Mouse (Mus musculus): ENCODE data around the gene Ltbp1. TPM values are rescaled to one million over a fixed set of nuclear protein-coding genes. Genes with fewer than 3 reads are reported as not detected.
A peak's percentile ranks its signal among the peaks of the same experiment; 100 is the strongest.

Gene Ltbp1
- polyA plus RNA-seq, 1 experiment from 2014 or later: 2.2 TPM

- 50% methylated on average over 24 of the region's 24 CpGs for WGBS
- peak; percentile 55 for ATAC-seq (ENCODE audit: low FRiP score)
Observed at GRCm38 (mm10) chr17:75177920-75178867, 172.8 kb downstream of the Ltbp1 start.

DNA sequence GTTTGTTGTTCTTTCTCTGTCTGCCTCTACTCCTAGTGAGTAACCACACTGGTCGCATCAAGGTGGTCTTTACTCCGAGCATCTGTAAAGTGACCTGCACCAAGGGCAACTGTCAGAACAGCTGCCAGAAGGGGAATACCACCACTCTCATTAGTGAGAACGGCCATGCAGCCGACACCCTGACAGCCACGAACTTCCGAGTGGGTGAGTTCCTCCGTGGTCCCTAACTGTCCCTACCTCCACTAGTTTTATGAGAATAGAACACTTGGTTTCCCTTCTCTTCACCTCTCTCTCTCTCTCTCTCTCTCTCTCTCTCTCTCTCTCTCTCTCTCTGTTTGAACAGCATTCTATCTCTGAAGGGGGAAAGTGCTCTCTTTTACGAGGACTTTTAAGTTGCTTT is 173.6 kb downstream of the Ltbp1 start:
- H3K9me3 ChIP-seq: no peaks in the 10 kb centered on the region
- H3K4me3 ChIP-seq: no peak overlapping the region
- H3K36me3 ChIP-seq: no peaks in the 10 kb centered on the region
- 72% methylated on average over 8 of the region's 8 CpGs for WGBS
- H3K27me3 ChIP-seq: no peaks in the 10 kb centered on the region
- peaks cover 8% of the 10 kb centered on the region for H3K4me1 ChIP-seq (replicated peaks)
- H3K4me2 ChIP-seq: no peak overlapping the region
- no peak overlapping the region for H3K9ac ChIP-seq
- no peak for ATAC-seq (ENCODE audit: low FRiP score)
- no peak overlapping the region for H3K27ac ChIP-seq

More at GRCm38 (mm10) chr17:75177920-75178867, 172.8 kb downstream of the Ltbp1 start:
- no peak overlapping the region for H3K9ac ChIP-seq
- H3K4me2 ChIP-seq: peak overlapping the region; percentile 25; the same call in 1 of the 2 replicates
- no peaks in the 10 kb centered on the region for H3K36me3 ChIP-seq
- no peaks in the 10 kb centered on the region for H3K9me3 ChIP-seq
- no peaks in the 10 kb centered on the region for H3K27me3 ChIP-seq
- peaks cover 8% of the 10 kb centered on the region for H3K4me1 ChIP-seq (replicated peaks)
- H3K27ac ChIP-seq: peak overlapping the region; percentile 40; the same call in 1 of the 2 replicates
- no peak overlapping the region for H3K4me3 ChIP-seq

DNA sequence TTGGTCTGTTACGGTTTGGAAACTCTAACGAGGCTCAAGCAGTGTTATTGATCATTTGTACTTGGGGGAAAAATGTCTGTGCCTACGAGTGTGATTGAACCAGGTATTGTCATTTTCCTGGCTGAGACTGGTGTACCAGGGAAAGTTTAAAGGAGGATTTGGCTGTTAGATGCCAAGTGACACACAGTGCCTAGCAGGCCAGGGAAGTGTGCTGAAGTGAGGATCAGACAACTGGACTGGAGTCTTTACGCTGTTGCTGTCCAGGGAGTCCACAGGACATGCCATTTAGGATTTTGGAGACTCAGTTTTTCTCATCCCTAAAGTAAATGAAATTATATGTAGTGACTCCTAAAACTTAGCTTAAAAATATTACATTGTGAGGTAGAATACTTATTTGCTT is 174.9 kb downstream of the Ltbp1 start:
- H3K27ac ChIP-seq: no peak overlapping the region
- H3K27me3 ChIP-seq: no peaks in the 10 kb centered on the region
- no peak for ATAC-seq (ENCODE audit: low FRiP score)
- no peak overlapping the region for H3K4me2 ChIP-seq
- 87% methylated on average over 4 of the region's 4 CpGs for WGBS
- H3K36me3 ChIP-seq: no peaks in the 10 kb centered on the region
- H3K4me3 ChIP-seq: no peak overlapping the region
- H3K9me3 ChIP-seq: no peaks in the 10 kb centered on the region
- peaks cover 8% of the 10 kb centered on the region for H3K4me1 ChIP-seq (replicated peaks)
- H3K9ac ChIP-seq: no peak overlapping the region

DNA sequence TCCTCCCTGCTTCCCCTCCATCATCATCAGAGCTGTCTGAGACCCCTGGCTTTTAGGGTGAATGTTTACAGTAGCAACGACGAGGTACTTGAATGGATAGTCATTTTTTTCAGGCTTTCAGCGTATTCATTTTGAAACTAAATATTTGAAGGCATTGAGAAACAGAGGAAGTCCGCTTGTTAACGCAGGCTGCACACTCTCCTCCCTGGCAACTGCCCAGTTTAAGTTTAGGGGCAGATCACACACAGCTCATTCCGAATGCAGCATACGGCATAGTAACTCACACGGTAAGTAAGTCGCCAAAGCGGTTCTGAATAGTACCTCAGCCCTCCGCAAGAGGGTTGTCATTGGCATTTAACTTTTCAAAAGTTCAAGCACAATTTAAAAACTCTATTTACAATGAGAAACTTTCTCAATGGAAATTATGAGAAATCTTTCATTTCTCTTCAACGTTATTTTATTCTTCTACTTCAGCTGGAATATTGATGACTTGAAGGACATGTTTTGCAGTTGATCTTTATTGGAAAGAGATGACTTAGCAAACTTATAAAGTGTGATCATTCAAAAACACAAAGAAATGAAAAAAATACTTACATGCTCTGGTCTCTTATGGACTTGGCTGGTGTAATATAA is 175.7 kb downstream of the Ltbp1 start:
- Histone ChIP-seq H3K9me3 (no peaks in the 10 kb centered on the region; the same call in 1 of the 2 replicates), H3K4me3 (no peak overlapping the region), H3K9ac (no peak overlapping the region), H3K27ac (no peak overlapping the region), H3K4me1 (replicated peaks) (peaks cover 8% of the 10 kb centered on the region), H3K27me3 (no peaks in the 10 kb centered on the region), H3K4me2 (no peak overlapping the region), H3K36me3 (no peaks in the 10 kb centered on the region)
- ATAC-seq (ENCODE audit: low FRiP score): no peak
- WGBS: 80% methylated on average over 12 of the region's 12 CpGs

DNA sequence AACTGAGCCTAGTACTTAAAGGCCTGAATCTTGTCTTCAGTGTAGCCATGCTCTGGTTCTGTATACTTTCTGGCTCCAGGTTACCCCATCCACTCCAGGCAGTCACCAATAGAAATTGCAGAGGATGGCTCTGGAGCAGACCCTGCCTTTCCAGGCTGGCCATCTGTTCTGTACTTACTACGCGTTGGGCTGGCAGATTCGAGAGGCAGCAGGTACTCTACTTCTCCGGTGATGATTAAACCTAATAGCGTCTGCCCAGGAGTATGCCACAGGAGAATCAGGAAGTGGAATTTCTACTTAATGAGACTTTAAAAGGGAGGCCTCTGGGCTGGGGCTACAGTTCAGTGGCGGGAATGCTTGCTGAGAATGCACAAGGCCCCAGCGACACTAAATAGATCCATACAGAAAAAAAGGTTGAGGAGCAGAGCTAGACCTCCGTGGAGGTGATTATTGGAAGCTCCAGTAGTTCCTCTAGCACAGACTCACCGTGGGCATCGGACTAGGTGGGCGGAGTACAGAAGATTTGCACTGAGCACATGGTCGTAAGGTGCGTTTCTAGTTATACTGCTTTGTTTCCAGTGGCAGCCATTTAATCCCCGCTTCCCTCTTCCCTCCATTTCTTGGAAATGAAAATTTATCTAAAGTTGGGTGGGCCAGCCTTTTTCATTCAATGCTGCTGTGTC is 177.1 kb downstream of the Ltbp1 start:
- Histone ChIP-seq H3K36me3 (no peaks in the 10 kb centered on the region), H3K4me3 (no peak overlapping the region), H3K27ac (no peak overlapping the region), H3K9ac (no peak overlapping the region), H3K9me3 (no peaks in the 10 kb centered on the region; the same call in 1 of the 2 replicates), H3K4me1 (replicated peaks) (peaks cover 8% of the 10 kb centered on the region), H3K27me3 (no peaks in the 10 kb centered on the region), H3K4me2 (no peak overlapping the region)
- ATAC-seq (ENCODE audit: low FRiP score): 0 out of 2 replicates have a peak, but pooled peaks have one; percentile 25
- WGBS: 83% methylated on average over 14 of the region's 14 CpGs

- Histone ChIP-seq H3K9me3 (no peaks in the 10 kb centered on the region; the same call in 1 of the 2 replicates), H3K4me1 (replicated peaks) (no peaks in the 10 kb centered on the region), H3K4me3 (no peak overlapping the region), H3K36me3 (no peaks in the 10 kb centered on the region), H3K27me3 (no peaks in the 10 kb centered on the region), H3K27ac (no peak overlapping the region), H3K9ac (no peak overlapping the region), H3K4me2 (no peak overlapping the region)
- WGBS: 86% methylated on average over 8 of the region's 8 CpGs
- no peak for ATAC-seq (ENCODE audit: low FRiP score)
Observed at GRCm38 (mm10) chr17:75186732-75187509, 181.6 kb downstream of the Ltbp1 start.

- Histone ChIP-seq H3K9me3 (no peaks in the 10 kb centered on the region), H3K4me3 (no peak overlapping the region), H3K4me2 (no peak overlapping the region), H3K27me3 (no peaks in the 10 kb centered on the region), H3K27ac (no peak overlapping the region), H3K4me1 (replicated peaks) (no peaks in the 10 kb centered on the region), H3K36me3 (no peaks in the 10 kb centered on the region), H3K9ac (no peak overlapping the region)
- ATAC-seq (ENCODE audit: low FRiP score): no peak
- WGBS: 85% methylated on average over 2 of the region's 2 CpGs
Observed at GRCm38 (mm10) chr17:75196952-75197351, 191.6 kb downstream of the Ltbp1 start.

DNA sequence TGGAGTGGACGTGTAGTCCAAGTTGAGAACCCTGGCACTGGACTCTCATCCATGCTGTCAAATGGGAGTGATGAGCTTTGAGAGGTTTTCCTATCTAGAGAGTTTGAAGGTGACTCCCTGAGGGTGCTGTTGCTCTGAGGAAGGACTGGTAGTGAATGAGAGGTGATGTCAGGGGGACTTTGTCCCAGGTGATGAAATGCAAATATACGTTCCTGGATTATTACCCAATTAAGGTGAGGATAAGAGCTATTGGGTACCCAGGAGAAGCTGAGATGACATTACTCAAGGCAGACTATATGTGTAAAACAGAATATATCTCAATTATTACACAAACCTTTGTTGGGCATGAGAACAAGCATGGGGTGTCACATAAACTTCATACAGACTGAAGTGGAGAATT is 193.4 kb downstream of the Ltbp1 start:
- Histone ChIP-seq H3K9ac (no peak overlapping the region), H3K9me3 (no peaks in the 10 kb centered on the region), H3K4me3 (no peak overlapping the region), H3K27ac (no peak overlapping the region), H3K36me3 (no peaks in the 10 kb centered on the region), H3K4me2 (no peak overlapping the region), H3K4me1 (replicated peaks) (no peaks in the 10 kb centered on the region), H3K27me3 (no peaks in the 10 kb centered on the region)
- 93% methylated on average over 2 of the region's 2 CpGs for WGBS
- no peak for ATAC-seq (ENCODE audit: low FRiP score)

DNA sequence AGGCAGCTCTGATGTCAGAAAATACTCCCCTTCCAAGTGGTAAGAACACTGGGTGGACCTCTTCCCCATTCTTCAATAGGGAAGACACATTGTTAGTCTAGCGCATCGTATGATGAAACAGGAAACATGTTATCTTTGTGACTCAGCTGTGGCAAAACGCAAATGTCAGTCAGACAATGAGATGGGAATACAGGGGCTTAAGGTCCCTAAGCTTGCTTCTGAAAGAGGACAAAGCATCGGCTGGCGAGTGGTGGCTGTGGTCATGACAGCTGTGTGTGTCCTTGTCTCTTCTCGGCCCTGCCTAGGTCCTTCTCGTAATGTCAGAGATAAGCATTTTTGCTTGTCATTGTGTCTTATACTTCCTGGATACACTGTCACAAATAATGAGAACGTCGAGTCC is 194.3 kb downstream of the Ltbp1 start:
- Histone ChIP-seq H3K27me3 (no peaks in the 10 kb centered on the region), H3K4me2 (no peak overlapping the region), H3K4me3 (no peak overlapping the region), H3K9me3 (no peaks in the 10 kb centered on the region), H3K9ac (no peak overlapping the region), H3K4me1 (replicated peaks) (no peaks in the 10 kb centered on the region), H3K27ac (no peak overlapping the region), H3K36me3 (no peaks in the 10 kb centered on the region)
- no peak for ATAC-seq (ENCODE audit: low FRiP score)
- 74% methylated on average over 9 of the region's 9 CpGs for WGBS

DNA sequence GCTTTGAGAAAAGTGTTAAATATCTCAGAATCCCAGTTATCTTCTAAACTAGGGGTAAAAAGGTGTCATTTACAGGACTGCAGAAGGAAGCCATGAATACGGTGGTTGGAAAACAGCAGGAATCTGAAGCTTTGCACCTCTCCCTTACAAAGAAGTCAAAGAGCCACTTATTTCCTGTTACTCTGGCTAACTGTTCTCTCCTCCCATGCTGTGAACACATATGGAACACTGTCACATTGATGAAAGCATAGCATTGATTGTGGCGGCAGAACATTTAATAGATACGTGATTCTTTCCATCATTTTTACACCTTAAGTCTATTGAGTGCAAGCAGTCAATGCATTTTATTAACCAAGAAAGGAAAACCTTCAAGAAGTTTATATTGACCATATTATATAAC is 196.9 kb downstream of the Ltbp1 start:
- Histone ChIP-seq H3K4me1 (replicated peaks) (no peaks in the 10 kb centered on the region), H3K9me3 (no peaks in the 10 kb centered on the region), H3K4me2 (no peak overlapping the region), H3K9ac (no peak overlapping the region), H3K36me3 (no peaks in the 10 kb centered on the region), H3K27me3 (no peaks in the 10 kb centered on the region), H3K4me3 (no peak overlapping the region), H3K27ac (no peak overlapping the region)
- no peak for ATAC-seq (ENCODE audit: low FRiP score)
- WGBS: 65% methylated on average over 3 of the region's 3 CpGs

DNA sequence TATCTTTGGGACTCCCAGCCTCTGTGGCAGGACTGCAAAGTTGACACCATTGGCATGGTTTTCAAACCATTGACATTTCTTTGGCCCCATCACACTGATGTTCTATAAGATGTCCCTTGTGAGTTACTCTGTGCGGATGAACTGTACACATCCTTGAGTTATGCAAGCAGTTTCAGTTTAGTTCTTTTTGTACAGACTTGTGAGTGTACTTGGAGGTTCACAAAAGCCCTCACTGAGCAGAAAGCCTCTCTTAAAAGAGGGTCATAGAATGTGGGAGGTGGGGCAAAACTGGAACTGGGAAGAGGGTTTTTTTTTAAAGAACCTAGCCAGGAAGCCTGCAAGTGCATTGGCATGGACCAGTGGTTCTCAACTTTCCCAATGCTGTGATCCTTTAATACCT is 198.7 kb downstream of the Ltbp1 start:
- H3K9me3 ChIP-seq: no peaks in the 10 kb centered on the region
- no peak overlapping the region for H3K9ac ChIP-seq
- no peak overlapping the region for H3K27ac ChIP-seq
- ATAC-seq (ENCODE audit: low FRiP score): no peak
- H3K4me3 ChIP-seq: no peak overlapping the region
- WGBS: 91% methylated on average over 1 of the region's 1 CpGs
- H3K4me1 ChIP-seq (replicated peaks): no peaks in the 10 kb centered on the region
- no peaks in the 10 kb centered on the region for H3K27me3 ChIP-seq
- H3K36me3 ChIP-seq: no peaks in the 10 kb centered on the region
- no peak overlapping the region for H3K4me2 ChIP-seq

GRCm38 (mm10) chr17:75206281-75206680 is 200.9 kb downstream of the Ltbp1 start:
- no peaks in the 10 kb centered on the region for H3K36me3 ChIP-seq
- H3K27me3 ChIP-seq: no peaks in the 10 kb centered on the region
- no peak for ATAC-seq (ENCODE audit: low FRiP score)
- no peaks in the 10 kb centered on the region for H3K4me1 ChIP-seq (replicated peaks)
- H3K4me3 ChIP-seq: no peak overlapping the region
- no peak overlapping the region for H3K4me2 ChIP-seq
- H3K9me3 ChIP-seq: no peaks in the 10 kb centered on the region
- H3K9ac ChIP-seq: no peak overlapping the region
- 64% methylated on average over 3 of the region's 3 CpGs for WGBS
- no peak overlapping the region for H3K27ac ChIP-seq

Data from hindbrain, embryonic 13.5 days (tissue).